Mouse (Mus musculus) layer of hippocampus, postnatal 14 days (tissue): Measurements from ENCODE around the gene Idi1. TPM values are rescaled to one million over a fixed set of nuclear protein-coding genes. Genes with fewer than 3 reads are reported as not detected.
A peak's percentile ranks its signal among the peaks of the same experiment; 100 is the strongest.
"Not testable (repeated sequence)": the region's sequence is repeated elsewhere in the genome, so short reads cannot be mapped to it uniquely, and the experiment has no call there.

Source experiments
- DNase-seq, 2 experiments: peaks; one replicate each; pipeline ENCODE4 v3.0.0; 2021 to 2022; ENCODE audit warnings: low spot score in 2 of 2, mixed read lengths in 1 of 2
- long read RNA-seq, 2 experiments: library from polyadenylated mRNA; stranded (forward); transcript quantifications; one replicate each; pipeline ENCODE4 v2.0.0; 2021
- total RNA-seq, 2 experiments: library from RNA; stranded (reverse); gene quantifications; 2 replicates each; pipeline ENCODE4 v1.2.3; 2021

Gene Idi1
- total RNA-seq = 10 to 100 TPM; 54.8 to 61.4 TPM
- long read RNA-seq, experiment 1, transcript Idi1-201 (5 exons, 3,027 nt) = major isoform, 46 of 47 reads
- long read RNA-seq, experiment 1, partial matches to known transcripts = 0 of 47 reads
- long read RNA-seq, experiment 1, other reads (novel, unspliced or antisense) = 0 of 47 reads
- long read RNA-seq, experiment 2, transcript Idi1-201 (5 exons, 3,027 nt) = major isoform, 53 of 63 reads
- long read RNA-seq, experiment 2, partial matches to known transcripts = 3 of 63 reads
- long read RNA-seq, experiment 2, other reads (novel, unspliced or antisense) = 7 of 63 reads

DNA sequence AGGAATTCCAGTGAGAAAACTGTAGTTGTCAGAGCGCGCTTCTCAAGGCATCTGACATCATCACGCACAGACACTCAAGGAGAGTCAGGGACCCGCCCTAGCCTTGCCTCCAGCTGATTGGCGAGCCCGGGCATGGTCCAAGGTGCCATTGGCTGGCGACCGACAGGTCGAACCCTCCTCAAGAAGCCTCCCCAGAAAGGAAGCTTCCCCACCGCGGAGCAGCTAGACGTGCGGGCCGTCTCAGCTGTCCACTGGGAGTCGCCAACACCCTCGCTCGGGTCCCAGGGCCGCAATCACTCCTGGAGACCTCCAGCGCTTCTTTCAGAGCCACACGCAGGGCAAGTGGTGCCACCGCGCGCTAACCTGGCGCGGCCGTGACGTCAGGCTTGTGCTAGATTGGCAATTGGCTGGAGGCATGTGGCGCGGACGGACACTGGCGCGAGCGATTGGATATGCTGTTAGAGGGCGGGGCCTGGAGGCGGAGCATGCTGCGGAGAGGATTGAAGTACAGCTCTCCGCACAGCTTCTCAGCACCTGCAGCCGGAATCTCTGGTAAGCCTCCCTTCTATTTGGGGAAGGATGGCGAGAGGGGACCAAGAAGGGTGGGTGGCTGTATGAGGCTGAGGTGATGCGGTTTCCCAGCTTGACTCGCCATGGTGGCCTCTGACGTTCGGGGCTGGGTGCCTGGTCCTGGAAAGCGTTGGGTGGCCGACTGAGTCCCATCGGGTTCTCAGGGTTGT is at the start of gene Idi1:
TSS of gene Idi1 (plus strand) at position 57 of the 740 bp plus-strand sequence.
- DNase-seq = peak; percentile 99

DNA sequence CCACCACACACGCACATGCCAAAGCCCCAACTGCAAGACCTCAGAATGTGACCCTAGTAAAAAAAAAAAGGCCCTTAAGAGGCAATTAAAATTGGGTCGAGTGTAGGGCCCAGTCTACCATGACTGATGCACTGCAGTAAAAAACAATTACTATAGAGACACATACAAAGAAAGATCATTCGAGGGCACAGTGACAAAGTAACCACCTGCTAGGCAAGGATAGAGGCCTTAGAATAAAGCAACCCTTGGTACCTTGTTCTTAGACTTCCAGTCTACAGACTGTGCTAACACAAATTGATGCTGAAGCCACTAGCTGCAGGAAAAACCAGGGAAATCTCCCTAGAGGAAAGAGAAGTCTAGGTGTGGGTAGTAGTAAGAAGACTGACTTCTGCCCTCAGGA is 46.9 kb upstream of the Idi1 start:
- DNase-seq = no peak

DNA sequence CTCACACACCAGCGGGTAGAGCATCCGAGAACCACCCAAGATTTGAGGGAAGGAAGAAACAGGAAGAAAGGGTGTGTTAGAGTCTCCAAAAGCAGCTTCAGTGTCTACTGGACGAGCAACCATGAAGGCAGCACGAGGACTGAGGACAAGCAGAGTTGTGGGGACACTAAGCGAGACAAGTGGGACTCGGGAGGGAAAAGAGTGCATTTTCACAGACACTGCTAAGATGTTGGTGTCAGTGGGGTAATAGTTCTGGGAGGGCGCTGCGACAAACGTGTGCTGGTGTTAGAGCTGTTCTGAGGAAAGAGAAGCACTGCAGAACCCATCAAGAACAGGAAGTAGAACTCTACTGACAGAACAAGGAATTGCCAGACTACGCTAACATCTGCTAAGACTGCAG is 46.2 kb upstream of the Idi1 start:
- DNase-seq = no peak

DNA sequence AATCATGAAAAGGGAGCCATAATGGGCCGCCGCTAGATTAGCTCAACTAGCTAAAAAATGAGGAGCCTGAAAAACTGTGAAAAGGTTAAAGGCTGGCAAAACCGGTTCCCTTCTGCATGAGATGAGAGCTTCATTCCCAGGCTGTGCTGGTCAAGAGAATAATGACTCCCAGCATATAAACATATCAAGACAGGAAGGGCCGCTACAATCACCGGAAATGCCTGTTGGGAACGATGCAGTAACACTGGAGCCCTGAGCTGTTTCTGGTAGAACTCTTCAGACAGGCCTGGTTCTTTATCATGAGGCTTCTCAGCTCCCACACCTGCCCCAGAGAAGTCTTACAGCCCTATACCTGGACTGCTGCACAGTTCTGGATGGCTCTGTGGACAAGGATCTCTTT is 45.4 kb upstream of the Idi1 start:
- DNase-seq = no peak

DNA sequence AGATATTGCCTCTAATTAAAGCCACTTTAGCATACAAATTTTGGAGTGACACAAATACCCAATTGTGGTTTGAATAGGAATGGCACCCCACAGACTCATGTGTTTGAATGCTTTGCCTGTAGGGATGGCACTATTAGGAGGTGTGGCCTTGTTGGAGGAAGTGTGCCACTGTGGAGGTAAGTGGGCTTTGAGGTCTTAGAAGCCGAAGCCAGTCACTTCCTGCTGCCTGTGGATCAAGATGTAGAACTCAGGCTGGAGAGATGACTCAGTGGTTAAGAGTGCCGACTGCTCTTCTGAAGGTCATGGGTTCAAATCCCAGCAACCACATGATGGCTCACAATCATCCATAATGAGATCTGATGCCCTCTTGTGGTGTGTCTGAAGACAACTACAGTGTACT is 44.4 kb upstream of the Idi1 start:
- DNase-seq = no peak

DNA sequence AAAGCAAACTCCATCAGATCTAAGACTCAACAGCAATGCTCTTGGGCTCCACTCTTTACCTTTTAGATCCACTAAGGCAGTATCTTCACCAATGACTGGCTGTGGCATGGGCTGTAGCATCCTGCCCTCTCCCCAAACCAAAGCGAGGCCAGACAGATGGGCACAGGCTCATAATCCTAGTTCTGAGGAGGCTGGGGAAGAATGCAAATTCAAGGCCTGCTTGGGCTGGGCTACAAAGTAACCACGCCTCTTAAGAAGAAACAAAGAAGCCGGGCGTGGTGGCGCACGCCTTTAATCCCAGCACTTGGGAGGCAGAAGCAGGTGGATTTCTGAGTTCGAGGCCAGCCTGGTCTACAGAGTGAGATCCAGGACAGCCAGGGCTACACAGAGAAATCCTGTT is 43.5 kb upstream of the Idi1 start:
- not testable (repeated sequence) for DNase-seq

DNA sequence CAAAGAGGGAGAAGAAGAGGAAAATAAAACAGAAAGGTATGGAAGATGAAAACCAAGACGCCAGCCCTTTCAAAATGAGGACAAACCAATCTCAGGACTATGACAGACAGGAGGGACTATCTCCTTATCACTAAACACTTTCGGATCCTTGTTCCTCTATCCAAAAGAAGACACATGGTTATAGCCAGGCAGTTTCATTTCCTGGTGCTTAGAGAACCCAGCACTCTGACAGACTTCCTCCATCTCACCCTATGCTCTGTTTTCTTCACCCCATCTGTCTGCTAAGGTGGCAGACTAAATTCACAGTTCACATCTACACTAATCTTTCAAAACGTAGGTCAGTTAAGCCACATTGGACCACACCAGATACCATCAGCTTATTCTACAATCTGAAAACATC is 43.0 kb upstream of the Idi1 start:
- DNase-seq = no peak

DNA sequence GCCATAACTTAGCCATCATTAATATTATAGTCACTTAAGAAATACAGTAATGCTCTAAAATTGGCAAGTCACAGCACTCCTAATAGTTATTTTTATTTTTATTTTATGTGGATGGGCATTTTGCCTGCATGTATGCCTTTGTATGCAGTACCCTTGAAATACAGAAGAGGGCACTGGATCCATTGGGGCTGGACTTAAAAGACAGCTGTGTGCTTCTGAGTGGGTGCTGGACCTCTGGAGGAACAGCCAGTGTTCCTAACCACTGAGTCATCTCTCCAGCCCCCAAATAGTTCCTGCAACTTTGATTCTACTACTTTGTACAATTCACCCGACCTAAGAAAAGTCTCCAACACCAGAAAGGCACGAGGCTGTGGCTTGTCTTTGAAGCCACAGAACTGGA is 37.6 kb upstream of the Idi1 start:
- DNase-seq = no peak

DNA sequence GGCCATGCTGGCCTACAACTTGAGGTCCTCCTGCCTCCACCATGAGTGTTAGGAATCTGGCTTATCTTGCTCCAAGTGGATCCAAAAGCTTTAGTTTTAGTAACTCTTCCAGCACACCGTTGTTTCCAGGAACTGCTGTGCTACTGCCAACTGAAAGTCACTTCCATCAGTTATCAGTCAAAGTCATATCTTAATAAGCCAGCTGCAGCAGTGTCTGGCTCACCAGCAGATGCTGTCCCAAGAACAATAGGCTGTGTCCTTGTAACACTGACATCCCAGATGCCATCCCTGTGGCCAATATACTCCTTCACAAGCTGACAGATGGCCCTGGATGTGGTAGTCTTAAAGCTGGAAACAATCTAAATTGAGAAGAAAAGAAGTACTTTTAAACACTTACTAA is 36.0 kb upstream of the Idi1 start:
- DNase-seq = no peak

DNA sequence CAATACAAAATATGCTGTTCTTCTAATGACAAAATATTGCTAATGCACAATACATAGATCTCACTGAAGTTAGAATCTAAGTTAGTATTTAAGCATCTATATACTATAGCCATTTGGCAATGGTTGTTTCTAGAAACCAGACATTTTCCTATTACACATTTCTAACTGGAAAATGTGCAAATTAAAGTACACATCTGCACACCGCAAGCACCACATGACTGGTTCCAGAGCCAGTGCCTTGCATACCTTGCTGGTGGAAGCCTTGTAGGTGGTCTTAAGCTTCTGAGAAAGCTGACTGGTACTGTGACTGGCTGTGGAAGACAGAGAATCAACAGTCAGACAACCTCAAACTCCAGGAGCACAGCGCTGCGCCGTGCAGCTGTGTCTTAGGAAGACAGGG is 31.9 kb upstream of the Idi1 start:
- DNase-seq = no peak

DNA sequence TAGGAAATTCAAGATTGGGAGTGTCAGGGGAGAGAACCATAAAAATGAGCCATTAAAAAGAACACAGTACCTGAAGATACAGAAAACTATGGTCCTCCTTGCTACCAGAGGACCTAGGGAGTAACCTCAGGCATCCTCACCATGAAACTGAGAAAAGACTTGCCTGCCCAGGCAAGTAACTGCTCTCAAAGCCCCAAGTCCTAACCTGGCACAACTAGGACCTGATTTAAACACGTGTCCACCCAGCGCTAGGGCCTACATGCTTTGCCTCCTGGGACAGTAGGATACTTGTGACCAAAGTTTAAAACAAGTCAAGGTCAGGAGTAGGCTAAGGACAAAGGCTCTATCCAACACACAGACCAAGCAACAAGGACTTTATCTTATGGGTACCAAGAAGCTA is 30.5 kb upstream of the Idi1 start:
- no peak for DNase-seq

DNA sequence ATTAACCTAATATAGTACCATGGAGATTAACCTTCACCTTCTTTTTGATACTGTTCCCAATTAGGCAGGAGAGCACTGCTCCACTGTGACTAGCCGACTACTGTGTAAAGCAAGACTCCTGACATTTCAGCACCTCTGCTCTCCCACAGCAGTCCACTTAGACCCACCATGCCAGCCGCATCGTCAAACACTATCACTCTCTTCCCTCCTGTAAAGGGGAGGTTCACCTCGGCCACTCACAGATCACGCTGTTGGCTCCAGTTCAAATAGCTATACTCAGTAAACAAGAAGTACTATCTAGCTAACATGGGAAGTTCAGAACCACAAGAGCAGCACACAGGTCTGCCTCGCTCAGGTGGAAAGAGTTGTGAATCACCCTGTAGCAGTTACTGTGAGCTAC is 26.8 kb upstream of the Idi1 start:
- no peak for DNase-seq

DNA sequence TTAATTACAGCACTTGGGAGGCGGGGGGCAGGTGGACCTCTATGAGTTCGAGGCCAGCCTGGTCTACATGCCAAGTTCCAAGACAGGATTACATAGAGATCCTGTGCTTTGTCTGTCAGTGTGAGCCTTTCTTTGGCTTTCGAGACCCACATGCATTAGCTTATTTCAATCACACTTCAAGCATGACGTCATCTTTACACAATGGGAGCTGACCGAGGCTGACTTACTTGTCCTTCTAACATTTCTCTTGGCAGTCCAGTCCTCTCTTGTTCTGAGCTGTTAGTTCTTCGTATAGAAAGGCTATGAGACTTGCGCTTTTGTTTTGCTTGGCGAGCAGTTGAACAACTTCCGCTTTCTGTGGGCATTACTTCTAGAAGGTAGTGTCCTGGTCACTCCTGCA is 24.4 kb upstream of the Idi1 start:
- no peak for DNase-seq

DNA sequence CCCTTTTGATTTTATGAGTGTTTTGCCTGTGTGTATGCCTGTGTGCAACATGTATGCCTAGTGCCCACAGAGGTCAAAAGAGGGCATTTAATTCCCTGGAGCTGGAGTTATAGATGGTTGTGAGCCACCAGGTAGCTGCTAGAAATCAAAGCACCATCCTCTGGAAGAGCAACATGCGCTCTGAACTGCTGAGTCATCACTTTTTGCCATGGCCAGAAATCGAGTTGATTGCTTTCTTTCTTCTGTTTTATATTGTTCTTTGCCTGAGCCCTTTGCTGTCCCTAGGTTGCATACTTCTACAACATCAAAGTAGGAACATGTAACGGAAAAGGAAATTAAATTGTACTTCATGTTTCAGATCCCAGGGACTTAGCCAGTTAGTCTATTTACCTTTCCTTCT is 20.3 kb upstream of the Idi1 start:
- no peak for DNase-seq

DNA sequence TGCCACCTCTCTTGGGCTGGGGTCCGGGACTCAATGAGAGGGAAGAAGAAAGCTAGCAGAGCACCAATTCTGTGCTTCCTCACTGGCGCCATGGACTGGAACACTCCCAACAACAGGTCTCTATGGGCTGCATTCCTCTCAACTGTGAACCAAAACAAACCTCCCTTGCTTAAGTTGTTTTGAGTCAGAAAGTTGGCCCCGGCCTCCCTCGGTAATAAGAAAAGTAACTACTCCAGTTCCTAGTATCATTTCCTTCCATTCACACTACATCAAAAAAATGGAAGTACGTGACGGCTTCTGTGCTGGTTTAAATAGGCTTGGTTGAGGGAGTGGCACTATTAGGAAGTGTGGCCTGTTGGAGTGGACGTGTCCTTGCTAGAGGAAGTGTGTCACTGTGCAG is 18.7 kb upstream of the Idi1 start:
- DNase-seq = no peak

DNA sequence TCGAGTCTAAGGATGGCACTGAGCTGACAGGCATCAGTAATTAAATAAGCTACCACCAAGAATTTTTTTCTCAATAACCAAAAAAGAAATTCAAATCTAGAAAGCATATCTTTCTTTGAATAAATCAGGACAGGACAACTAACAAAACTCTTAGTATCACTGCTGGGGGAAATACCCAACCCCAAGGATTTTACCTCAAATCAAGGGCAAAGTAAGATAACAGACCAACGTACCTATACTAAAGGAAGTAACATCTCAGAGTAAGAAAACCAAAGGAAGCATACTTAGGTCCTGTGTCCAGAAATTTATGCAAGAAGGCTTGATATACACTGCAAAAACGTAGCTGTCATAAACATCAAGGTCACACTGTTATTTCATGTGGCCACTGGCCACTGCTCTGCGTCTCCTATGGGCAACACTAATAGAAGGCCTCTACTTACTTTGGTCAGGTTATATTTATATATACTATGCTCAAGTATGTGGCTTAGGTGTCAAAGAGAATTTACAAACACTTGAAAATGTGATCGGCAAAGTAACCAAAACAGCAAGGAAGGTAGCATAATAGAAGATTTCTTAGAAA is 15.6 kb upstream of the Idi1 start:
- DNase-seq = no peak

DNA sequence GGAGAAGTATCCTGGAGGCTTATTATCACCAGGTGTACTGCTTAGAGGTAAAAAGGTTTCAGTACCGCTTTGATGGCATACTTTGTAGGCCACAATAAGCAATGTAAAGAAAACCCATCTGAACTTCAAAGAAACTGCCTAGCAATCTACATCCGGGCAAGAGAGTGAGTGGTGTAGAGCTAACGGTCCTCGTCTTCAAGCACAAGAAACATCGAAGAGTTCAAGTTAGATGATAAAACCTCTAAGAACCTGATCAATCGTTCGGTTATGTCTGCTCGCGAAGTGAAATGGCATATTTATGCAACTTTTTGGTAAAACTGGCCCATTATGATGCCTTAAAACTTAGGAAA is 15.2 kb upstream of the Idi1 start:
- DNase-seq = no peak

DNA sequence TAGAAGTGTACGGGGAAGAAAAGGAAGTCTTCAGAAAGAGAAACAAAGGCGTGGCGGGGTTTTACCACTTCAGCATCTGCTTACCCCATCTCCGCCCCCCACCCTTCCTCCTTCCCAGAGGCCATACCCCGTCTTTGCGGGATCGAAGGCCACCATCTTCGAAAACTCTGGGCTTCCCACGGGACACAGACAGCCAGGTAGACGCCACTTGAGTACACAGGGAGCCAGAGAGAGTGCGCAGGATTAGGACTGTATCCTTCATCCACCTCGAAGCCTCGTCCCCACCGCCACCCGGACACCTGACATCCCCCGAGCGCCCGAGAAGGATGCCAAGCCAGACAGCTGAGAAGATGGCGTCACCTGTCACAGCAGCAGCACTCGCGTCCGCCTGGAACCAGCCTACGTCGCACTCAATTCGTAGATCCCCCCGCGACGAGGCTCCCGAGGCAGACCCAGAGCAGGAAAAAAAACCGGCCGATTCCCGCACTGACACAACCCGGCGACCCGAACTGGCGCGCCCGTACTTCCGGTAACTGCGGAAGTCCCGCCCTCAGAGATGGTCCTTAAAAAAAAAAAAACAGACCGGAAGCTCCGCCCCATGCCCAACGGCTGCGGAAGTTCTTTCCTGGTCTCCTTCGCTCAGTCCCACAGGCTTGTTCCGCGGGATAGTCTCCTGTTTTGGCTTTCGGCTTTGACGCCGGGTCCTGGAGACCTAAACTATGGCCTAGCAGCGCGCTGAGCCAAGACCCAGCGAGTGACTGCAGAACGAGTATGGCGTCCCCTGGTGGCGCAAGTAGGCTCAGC is 14.6 kb upstream of the Idi1 start:
- peak; percentile 90 to 93 for DNase-seq

DNA sequence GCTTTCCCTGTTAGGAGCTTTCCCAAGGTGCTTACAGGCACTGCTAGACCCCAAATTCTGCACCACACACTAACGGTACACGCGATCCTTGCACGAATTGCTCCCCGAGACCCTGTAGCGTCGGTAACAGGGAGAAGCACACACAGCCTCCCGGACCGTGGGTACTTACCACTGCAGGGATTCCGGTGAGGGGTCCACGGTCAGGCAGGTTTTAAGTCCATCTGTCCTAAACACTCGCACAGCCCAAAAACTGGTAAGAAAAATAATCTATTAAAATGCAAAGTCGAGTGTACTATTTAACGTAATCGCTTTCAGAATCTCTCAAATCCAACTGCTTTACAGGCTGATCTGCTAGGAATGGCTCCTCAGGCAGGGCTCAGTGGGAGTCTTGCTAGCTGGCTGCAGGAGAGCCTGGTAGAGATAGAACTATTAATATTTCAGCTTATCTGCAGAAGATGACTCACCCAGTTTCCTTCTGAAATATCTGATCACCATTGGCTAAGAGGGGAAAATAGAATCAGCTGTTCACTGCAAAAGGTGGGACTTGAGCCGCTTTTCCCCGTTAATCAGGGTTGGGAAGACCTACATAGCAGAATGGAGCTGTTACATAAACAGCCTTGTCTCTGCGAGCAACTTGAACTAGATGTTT is 13.9 kb upstream of the Idi1 start, which contains the start of gene Wdr37:
TSS of gene Wdr37 (minus strand) at position 596 of the 649 bp plus-strand sequence.
- peak in 1 of 2 experiments; percentile 70 for DNase-seq

DNA sequence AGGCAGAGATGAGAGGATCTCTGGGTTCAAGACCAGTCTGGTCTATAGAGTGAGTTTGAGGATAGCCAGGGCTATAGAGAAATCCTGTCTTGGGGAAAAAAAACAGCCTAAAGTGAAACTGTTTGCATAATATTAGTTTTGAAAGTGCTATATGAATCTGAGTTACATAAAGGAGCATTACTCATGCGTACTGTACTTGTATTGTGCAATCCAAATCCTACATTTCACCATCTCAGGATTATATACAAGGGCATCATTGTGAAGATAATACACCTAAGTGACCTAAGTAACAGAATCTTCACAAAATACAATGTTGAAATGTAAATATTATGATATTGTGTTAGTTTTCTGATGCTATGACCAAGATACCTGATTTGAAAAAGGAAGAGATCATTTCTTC is 11.5 kb upstream of the Idi1 start:
- no peak for DNase-seq

DNA sequence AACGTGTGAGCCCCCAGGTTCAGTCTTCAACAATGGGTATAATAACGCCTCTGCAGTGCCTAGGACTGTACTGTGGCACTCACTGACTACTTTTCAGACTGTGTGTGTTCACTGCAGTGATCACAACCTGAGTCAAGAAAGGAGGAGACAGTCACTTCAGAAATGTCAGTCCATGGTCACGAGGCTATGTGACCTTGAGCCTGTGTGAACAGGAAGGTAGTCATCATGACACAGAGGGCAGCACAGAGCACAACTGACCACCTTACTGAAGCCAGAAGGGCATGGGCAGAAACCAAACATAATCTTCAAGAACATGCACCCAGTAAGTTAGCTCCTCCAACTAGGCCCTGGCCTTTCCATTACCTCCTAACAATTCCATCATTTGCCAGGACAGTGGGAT is 3.7 kb upstream of the Idi1 start:
- no peak for DNase-seq
